Mouse (Mus musculus) mouse trophoblast stem cell (cell line): Measurements from ENCODE around the gene Ddx46.
"Not testable (repeated sequence)": the region's sequence is repeated elsewhere in the genome, so short reads cannot be mapped to it uniquely, and the experiment has no call there.

Experiments
- in situ Hi-C, 2 experiments: fragments of 300-500 bp; cut with MseI, MboI; formaldehyde crosslinking; loops; 2 replicates in 1 of 2; 3 replicates in 1 of 2; pipeline ENCODE4 v1.15.1; 2025

The Ddx46 gene

DNA sequence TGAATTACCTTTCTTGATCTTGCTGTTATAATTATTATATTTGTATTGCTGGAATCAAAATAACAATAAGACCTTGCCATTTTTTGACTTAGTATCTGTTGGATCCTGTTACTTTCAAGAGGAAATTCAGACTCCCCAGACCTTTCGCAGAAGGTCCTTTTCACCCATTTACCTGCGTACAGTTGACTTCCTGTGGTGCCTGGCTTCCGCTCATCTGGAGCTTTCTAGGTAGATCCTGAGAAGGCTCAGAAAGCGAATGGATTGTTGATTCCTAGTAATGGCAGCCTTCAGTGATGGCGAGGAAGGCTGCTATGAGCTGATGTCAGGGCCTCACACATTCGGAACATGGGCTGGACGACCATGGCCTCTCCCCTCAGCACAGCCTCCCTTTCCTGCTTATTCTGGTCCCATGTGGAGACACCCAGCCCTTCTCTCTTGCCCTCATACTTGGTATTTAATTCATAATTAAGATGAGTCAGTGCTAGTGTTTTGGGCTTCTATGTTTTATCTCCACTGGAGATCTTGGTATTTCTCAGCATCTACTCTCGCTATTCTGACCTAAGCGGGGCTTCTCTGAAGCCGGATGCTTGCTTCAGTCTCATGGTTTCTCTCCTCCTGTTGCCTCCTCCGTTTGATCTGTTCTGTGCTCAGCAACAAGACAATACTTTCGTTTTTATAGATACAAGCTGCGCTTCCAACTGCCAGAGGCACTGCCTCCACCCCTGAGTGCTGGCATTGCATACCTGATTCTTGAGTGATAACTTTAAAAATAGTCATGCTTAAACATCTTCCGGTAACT, 1.6 kb downstream of the Ddx46 start:
- in situ Hi-C loops, result loop anchor here in 1 of 2 experiments (5.0 kb wide), 1 partner anchor 34 kb away; no protein-coding TSS in a partner anchor

DNA sequence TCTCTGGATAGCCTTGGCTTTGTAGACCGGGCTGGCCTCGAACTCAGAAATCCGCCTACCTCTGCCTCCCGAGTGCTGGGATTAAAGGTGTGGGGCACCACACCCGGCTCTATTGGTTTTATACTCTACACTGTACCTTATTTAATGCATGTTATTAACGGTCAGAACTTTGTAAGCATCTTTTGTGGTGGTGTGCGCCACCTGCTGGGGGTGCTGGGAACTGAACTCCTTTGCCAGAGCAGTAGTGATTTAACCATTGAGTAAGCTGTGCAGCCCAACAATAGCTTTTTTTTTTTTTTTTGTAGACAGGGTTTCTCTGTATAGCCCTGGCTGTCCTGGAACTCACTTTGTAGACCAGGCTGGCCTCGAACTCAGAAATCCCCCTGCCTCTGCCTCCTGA, 5.7 kb downstream of the Ddx46 start:
- in situ Hi-C loops, result not testable (repeated sequence)

DNA sequence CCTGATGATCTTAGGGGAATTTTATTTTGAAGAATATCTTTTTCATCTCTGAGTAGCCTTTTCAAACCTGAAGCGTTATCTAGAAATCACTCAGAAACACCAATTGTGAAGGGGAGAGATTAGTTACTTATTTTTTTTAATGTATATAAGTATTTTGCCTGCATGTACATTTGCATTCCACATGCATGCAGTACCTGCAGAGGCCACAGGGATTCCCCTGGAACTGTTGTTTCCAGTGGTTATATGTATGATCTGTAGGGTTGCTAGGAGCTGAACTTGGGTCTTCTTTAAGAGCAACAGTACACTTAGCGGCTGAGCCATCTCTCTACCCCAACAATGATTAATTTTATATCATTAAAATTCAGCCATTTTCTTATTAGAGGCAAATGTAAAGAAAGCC, 9.7 kb downstream of the Ddx46 start:
- in situ Hi-C loops, result no loop called here

DNA sequence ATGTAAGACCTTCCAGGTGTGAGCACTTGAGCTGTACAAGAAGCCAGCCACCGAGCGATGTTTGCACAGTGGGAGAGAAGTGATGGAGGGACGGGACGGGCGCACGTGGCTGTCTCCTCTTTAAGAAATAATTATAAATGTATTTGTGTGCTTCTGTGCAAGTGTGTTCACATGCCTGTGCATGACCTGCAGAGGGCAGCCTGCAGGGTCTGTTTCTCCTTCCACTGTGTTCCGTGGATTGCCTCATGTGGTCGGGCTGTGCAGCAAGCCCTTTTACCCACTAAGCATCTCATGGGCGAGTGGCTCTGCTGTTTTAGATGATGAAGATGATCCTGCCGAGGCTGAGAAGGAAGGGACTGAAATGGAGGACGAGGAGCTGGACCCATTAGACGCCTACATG, 15.3 kb downstream of the Ddx46 start:
- in situ Hi-C loops, result no loop called here

DNA sequence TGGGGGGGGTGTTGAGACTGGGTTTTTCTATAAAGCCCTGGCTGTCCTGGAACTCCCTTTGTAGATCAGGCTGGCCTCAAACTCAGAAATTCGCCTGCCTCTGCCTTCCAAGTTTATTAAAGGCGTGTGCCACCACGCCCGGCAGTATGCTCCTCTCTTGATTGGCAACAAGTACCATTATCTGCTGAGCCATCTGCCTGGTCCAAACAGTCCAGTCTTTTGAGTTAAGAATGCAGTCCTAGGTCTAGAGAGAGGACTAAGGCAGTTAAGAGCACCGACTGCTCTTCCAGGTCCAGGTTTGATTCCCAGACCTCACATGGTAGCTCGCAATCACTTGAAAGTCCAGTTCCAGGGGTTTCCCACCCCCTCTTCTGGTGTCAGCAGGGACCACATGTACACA, 16.2 kb downstream of the Ddx46 start:
- in situ Hi-C loops, result no loop called here

DNA sequence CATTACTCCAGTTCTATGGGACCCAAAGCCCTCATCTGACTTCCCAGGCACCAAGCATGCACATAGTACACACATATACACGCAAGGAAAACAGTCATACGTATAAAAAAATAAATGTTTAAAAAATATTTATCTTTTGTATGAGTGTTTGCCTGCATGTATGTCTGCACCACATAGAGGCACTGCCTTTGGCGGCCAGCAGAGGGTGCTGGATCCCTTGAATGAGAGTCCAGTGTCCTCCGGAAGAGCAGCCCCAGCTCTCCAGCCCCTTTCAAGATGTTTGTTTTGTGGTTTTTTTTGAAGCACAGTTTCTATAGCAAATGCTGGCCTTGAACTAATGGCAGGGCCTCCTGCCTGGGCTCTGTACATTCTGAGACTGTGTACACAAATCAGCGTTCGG, 33.7 kb downstream of the Ddx46 start:
- in situ Hi-C loops, result no loop called here

DNA sequence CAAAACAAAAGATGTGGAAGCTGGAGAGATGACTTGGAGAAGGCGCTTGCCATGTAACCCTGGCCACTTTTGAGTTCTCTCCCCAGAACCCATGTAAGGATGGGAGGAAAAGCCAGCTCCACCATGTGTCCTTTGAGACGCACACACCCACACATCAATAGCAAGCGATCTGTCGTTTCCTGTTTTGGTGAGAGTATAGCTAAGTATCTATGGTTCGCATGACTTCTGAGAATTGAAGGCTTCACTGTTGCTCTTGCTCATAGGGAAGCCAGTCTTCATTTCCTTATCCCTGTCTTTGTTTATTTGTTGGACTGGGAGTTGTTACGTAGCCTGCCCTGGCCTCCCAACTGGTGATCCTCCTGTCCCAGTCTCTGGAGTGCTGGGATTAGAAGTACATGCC, 37.9 kb downstream of the Ddx46 start:
- in situ Hi-C loops, result no loop called here

DNA sequence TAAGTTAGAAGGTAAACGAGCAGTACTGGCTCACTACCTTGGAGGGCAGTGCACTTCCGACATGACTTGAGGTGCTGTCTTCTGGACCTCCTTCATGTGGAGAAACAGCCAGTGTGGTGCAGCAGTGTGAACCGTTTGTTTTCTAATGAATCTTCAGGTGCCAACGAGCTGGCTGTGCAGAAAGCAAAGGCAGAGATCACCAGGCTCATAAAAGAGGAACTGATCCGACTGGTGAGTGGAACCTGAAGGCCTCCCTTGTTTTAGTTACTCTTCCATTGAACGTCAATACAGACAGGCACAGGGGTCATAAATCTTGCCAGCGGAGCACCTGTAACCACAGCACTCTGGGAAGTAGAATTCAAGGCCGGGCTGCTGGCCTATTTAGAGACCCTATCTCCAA, 42.5 kb downstream of the Ddx46 start:
- in situ Hi-C loops, result no loop called here

DNA sequence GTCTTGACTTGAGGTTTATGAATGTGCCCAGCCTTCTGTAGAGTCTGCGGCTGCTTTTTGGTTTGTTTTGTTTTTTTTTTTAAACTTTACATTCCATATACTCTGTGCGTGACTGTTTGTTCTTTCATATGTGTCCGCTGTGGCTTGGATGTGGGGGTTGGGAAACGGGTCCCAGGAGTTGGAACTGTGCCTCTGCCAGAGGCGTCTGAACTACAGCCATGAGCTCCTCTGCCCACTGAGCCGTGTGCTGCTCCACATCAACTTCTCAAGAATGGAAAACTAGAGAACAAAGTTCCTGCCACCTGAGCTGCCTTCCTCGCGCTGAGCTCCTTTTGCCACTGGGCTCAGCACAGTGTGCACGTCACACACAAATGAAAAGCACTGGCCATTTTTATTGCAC, 47.4 kb downstream of the Ddx46 start:
- in situ Hi-C loops, result no loop called here

DNA sequence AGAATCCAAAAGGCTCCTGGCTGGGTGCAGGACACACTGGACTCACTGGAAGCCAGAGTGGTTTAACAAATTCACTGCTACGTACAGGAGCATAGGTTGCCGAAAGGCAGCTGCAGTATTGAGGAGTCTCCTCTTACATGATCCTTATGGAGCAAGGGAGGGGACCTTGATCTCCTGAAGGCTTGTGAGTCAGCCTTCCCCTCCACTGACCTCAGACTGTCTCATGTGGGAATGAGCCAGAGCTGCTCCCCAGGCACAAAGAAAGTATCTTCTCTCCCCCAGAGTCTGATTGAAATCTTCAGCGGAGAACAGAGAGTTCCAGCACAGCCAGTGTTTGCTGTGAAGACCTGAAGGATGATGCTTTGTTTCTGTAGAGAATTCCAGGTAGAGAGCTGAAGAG, 48.8 kb downstream of the Ddx46 start:
- in situ Hi-C loops, result no loop called here

DNA sequence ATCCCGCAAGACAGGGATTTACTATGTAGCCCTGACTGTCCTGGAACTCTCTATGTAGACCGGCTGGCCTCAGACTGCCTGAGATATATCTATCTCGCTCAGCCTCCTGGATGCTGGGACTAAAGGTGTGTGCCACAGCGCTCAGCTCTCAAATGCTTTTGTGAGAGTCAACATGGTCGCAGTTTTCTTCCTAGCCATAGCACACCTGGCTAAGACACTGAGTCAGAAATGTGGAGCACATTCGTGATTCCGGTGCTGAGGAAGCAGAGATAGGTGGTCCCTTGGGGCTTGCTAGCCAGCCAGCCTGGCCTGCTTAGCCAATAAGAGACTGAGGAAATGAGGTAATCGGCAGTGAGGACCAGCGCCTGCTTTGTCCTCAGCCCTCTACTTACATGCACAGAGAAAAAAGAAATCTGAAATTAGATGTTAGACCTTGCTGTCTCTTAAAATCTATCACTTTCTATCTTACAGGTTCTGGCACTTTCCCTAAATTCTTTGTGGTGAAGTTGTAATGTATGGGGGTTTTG, 51.3 kb downstream of the Ddx46 start:
- in situ Hi-C loops, result no loop called here

DNA sequence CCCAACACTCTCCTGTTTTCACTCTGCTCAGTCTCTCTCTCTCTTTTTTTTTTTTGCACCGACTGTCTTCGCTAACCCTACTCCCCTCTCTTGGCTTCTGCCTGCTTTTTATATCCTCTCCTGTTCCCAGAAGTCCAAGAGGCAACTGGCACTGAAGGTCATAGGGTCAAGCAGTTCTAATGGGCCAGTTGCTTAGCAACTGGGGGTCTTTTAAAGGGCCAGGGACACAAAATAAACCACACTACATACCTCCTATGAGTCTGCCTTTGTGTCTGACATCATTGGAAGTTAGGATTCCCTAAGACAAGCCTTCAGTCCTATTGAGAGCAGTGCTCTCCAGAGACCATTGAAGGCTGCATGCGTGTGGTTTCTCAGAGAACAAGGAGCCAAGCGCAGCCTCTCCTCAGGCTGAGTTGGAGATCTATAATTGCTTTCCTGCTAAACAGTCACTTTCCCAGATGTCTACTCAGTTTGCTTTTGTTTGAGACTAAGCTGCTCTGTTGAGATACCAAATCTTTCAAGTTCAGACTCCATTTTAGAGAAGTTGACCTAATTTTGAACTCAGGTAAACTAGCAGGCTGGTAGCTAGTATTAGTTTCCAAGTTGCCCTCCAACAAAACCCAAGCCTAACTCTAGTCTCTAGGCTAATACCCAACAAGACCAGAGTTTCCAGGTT, 53.2 kb downstream of the Ddx46 start:
- in situ Hi-C loops, result no loop called here

DNA sequence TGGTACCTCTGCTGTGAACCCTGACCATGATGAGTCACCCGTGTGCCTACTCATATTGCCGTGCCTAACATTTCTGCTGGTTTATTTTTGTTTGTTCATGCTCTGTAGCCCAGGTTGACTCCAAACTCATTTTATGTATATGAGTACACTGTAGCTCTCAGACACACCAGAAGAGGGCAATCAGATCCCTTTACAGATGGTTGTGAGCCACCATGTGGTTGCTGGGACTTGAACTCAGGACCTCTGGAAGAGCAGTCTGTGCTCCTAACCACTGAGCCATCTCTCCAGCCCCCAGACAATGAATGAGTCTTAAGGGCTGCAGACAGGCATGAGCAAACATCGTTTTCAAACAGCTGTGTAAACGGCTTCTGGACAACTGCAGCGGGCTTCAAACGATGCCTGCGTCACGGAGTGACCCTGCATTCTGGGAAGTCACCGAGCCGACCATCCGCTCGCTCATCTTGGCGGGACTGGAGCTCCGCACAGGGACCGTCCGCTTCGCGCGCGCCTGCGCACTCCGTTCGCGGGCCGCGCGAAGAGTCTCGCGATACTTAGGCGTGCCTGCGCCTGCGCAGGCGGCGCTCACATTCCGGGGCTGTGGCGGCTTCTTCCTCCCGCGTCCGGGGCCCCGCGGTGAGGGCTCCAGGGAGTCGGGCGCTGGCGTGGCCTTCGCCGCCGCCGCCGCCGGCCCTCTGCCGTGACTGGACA, 57.9 kb downstream of the Ddx46 start, which contains the start of gene B230219D22Rik:
Gene B230219D22Rik, plus strand, starts transcription at position 590 of the 708 bp plus-strand sequence.
- in situ Hi-C loops, result no loop called here

DNA sequence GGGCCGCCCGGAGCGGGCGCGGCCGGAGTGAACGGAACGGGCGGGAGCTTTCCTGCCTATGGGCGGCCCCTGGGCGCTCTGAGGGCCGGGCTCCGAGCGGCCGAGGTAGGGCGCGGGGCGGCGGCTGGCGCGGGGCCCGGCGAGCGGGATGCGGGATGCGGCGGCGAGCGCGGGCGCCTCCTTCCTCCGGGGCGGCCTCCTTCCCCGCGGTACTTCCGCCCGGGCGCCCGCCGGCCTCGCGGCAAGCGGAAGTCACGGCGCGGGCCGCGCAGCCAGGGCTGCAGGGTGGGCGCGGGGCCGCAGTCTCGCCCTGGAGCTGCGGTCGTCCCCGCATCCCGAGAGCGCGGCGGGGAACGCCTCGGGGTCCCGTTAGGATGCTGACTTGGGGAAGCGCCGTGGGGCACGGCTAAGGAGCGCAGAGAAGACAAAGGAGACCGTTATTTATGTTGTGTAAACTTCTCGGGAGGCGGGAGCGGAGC, 58.5 kb downstream of the Ddx46 start:
- in situ Hi-C loops, result no loop called here

DNA sequence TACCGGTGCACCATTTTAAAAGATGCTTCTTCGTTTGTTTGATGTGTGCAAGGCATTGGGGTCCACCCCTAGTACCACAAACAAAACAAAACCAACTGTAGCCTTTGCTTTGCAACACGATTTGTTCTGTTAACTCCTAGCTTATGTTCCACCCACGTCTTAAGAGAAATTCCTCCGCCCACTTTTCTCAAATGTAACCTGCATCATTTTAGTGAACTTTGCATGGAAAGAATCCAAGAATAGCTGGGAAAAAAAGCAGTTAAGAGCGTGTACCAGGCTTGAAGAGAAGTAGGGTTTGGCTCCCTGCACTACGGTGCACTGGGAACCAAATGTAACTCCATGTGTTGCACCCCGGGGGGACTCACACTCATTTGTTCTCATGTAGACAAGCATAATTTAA, 59.3 kb downstream of the Ddx46 start:
- in situ Hi-C loops, result no loop called here

DNA sequence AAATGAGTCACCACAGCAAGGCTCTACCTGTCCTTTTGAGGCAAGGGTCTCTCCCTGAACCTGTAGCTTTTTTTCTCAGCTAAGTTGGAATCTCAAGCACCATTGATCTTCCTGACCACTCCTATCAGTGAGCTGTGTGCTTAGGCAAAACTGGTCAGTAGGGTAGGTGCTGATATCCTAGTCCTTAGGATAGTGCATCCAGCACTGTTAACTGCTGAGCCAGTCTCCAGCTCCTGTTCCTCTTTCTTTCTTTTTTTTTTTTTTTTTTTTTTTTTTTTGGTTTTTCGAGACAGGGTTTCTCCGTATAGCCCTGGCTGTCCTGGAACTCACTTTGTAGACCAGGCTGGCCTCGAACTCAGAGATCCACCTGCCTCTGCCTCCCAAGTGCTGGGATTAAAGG, 61.2 kb downstream of the Ddx46 start:
- in situ Hi-C loops, result not testable (repeated sequence)

DNA sequence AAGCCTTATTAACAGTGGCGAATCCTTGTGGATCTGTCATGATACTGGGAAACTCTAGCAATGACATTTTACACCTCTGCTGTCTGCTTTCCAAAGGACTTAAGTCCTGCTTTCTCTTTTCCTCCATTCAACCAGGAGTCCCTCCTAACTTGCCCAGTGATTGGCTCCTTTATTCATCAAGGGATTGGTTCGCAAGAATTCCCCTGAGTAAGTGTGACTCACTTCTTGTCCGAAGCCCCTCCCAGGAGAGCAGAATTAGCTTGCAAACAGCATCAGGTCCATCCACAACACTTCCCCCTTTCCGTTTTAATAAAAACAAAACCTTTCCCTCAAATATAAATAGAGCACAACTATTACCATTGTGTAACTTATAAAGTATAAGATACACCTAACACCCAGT, 69.5 kb downstream of the Ddx46 start:
- in situ Hi-C loops, result no loop called here

DNA sequence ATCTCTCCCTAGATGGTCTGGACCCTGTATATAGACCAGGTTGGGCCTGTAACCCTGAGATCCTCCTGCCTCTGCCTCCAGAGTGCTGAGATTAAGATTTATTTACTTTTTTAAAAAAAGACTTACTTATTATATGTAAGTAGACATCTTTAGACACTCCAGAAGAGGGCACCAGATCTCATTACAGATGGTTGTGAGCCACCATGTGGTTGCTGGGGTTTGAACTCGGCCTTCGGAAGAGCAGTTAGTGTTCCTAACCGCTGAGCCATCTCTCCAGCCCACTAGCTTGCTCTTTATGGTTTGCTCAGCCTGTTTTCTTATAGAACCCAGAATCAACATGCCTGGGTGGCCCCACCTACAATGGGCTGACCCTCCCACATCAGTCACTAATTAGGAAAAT, 78.0 kb downstream of the Ddx46 start:
- in situ Hi-C loops, result no loop called here

DNA sequence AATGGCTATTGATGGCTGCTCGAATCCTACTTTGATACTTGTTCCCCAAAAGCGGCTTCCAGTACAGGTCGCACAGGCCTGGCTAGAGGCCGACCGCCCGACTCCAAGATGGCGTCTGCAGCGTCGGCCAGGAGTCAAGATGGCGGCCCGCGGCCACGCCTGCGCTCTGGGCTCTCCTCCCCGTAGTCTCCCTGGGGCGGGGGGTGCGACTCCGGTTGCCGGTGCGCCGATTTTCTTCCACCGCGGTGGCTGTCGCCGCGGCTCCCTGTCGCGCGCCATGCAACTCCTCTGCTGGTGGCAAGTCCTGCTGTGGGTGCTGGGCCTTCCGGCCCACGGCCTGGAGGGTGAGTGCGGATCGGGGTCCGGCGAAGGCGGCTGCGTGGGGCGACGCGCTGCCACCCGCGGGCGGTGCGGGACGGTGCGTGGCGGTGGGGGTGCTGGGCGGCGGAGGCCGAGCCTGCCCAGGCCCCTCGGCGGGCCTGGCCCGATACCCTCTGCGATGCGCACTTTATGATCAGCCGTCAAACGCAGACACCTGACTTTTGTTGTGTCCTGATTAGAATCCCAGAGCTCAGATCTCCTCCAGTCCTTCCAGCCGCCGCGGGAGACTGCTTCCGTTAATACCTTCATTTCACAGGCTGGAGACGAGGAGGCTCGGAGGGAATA, 79.8 kb downstream of the Ddx46 start, which contains the start of gene Txndc15:
Gene Txndc15, plus strand, starts transcription at position 150 of the 666 bp plus-strand sequence.
- in situ Hi-C loops, result no loop called here

DNA sequence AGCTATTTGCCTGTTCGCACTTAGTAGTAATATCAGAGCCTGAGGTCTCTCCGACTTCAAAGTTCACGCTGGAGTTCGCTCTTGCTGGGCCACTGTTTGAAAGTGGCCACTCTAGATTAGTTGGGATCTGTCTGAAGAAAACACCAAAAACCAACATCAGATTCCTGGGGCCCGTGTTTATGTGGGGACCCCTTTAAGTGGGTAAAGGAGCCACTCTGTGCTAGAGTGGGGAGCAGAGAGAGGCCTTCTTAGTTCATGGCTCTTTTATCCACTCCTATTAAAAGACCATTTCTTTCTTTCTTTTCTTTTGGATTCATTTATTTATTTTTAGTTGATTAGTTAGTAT, 80.3 kb downstream of the Ddx46 start:
- in situ Hi-C loops, result no loop called here

DNA sequence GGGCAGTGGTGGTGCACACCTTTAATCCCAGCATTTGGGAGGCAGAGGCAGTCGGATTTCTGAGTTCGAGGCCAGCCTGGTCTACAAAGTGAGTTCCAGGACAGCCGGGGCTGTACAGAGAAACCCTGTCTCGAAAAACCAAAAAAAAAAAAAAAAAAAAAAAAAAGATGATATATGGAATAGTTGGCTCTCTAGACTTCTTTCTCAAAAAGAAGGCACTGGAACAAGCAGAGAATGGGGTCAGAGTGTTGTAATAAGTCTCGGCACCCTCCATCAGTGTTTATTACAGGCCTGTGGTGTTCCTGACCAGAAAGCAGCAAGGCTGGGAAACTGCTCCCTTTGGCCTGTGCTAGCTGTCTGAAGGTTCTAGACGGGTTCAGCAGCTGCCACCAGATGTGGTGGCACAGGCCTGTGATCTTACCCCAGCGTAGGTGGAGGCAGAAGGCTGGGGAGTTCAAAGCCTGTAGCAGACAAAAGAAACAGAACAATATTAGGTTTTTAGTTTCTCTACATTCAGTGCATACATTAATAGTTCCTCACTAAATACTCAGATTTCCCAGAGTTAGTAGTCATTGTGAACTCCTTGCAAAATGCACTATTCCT, 81.2 kb downstream of the Ddx46 start:
- in situ Hi-C loops, result no loop called here
